Mouse (Mus musculus) liver, embryonic 12.5 days (tissue): ENCODE results near the gene Adra2b. TPM values are rescaled to one million over a fixed set of nuclear protein-coding genes. Genes with fewer than 3 reads are reported as not detected.
A peak's percentile ranks its signal among the peaks of the same experiment; 100 is the strongest.

Source experiments
- ATAC-seq: fragments of 200-750 bp; cut with Nextera tagmentation; 2 replicates; pipeline ENCODE4 v1.8.0; 2017; ENCODE audit warnings: moderate number of reproducible peaks, mild to moderate bottlenecking, moderate library complexity
- H3K27ac ChIP-seq: fragments of 300-500 bp; sonication (generic); 2 replicates; pipeline ENCODE4 v1.5.1; 2016; ENCODE audit warnings: mild to moderate bottlenecking
- H3K27me3 ChIP-seq: fragments of 300-500 bp; sonication (generic); replicated peaks from 2 replicates; pipeline ENCODE4 v1.6.1; 2016; ENCODE audit warnings: mild to moderate bottlenecking, moderate library complexity
- H3K36me3 ChIP-seq: fragments of 300-500 bp; sonication (generic); 2 replicates; pipeline ENCODE4 v1.6.1; 2016; ENCODE audit warnings: mild to moderate bottlenecking, moderate library complexity
- H3K4me1 ChIP-seq: fragments of 300-500 bp; sonication (generic); 2 replicates; pipeline ENCODE4 v1.6.1; 2016
- H3K4me2 ChIP-seq: fragments of 300-500 bp; sonication (generic); 2 replicates; pipeline ENCODE4 v1.6.1; 2016; ENCODE audit warnings: mild to moderate bottlenecking, moderate library complexity
- H3K4me3 ChIP-seq: fragments of 300-500 bp; sonication (generic); 2 replicates; pipeline ENCODE4 v1.5.1; 2016; ENCODE audit warnings: mild to moderate bottlenecking, moderate library complexity
- H3K9ac ChIP-seq: fragments of 300-500 bp; sonication (generic); 2 replicates; pipeline ENCODE4 v1.6.1; 2016; ENCODE audit warnings: mild to moderate bottlenecking, moderate library complexity
- H3K9me3 ChIP-seq: fragments of 300-500 bp; sonication (generic); replicated peaks from 2 replicates; pipeline ENCODE4 v1.6.1; 2016; ENCODE audit warnings: mild to moderate bottlenecking, moderate library complexity
- WGBS: fragments of 180-500 bp; shearing (Covaris S2); methylation state at CpG from one replicate; pipeline ENCODE4 v1.1.7; 2016; ENCODE audit not compliant: insufficient replicate concordance; 5-methylcytosine and 5-hydroxymethylcytosine counted together
- polyA plus RNA-seq: library from polyadenylated mRNA; unstranded; fragments of >200 nt; fragmentation: Nextera tagmentation; extraction: Ambion mirVana; gene quantifications from 2 replicates; pipeline ENCODE4 v1.2.1, GENCODE M21; 2016

Gene Adra2b
- polyA plus RNA-seq, 1 experiment from 2014 or later = 38.3 TPM

DNA sequence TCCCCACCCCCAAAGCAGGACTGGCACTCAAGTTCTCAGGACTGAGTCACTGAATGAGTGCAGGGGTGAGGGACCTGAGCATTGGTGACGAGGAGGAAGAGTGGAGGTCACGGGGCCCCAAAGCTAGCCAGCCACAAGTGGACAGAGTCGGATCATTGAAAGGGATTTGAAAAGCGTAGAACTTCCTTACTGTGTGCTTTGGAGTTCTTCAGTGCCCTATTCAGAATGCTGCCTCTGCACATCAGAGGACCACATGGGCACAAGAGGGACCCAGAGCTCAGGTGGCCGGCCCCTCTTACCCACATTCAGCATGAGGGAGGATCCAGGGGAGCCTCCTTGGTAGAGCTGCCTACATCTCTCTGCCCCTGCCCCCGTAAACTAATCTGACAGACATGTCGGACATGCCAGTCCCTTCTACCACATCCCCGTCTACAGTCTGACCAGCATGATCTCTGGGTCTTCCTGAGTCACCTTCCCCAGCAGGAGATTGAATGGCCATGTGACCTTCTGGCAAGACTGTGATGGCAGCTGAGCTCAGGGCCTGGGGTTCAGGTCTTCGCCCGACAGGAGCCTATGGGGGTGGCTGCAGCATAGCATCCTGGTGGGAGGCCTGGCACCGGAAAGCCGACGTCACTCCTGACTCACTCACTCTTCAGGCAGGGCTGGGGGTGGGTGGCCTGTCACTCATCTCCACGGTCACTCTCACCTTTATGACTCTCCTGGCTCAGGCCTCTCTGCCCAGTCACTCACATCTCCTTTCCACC, 30.0 kb upstream of the Adra2b start:
- H3K27ac ChIP-seq = no peak overlapping the region
- H3K4me2 ChIP-seq = no peak overlapping the region
- peaks cover 68% of the 10 kb centered on the region for H3K4me1 ChIP-seq
- peaks cover 44% of the 10 kb centered on the region for H3K27me3 ChIP-seq
- H3K9me3 ChIP-seq = no peaks in the 10 kb centered on the region
- no peak overlapping the region for H3K4me3 ChIP-seq
- WGBS = 53% methylated on average over 14 of the region's 14 CpGs
- no peak for ATAC-seq
- no peak overlapping the region for H3K9ac ChIP-seq
- H3K36me3 ChIP-seq = no peaks in the 10 kb centered on the region

DNA sequence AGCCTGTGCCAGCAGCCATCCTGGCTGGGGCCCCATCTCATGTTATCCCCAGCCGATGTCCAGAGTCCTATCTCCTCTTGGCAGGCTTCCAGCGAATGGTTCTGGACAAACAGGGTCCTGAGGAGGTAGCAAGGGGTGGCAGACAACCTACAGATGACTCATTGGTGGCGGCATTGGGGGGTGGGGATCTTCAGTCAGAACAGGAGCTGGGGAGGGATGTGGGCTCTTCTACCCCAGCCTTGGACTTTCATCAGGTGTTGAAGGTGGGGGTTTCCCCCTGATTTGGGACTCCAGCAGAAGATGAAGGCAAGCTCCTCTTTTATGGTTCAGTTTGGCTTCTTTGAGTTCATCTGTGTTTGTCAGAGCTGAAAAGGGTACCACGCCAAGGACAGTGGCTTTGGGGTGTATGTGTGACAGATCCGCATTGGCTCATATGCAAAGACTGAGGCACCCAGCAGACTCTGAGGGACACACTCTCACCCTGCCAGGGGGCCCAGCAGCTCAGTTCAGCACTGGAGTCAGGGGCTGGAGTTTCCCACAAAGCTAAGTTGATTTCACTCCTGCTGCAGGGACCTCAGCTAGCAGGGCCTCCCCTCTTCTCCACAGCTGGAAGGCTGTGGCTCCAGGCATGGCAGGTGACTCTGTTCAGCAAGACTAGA, 28.9 kb upstream of the Adra2b start:
- Histone ChIP-seq H3K4me3 (no peak overlapping the region), H3K9ac (no peak overlapping the region), H3K27me3 (peaks cover 47% of the 10 kb centered on the region), H3K4me1 (peaks cover 68% of the 10 kb centered on the region), H3K36me3 (no peaks in the 10 kb centered on the region), H3K9me3 (no peaks in the 10 kb centered on the region), H3K4me2 (no peak overlapping the region; the same call in 1 of the 2 replicates), H3K27ac (no peak overlapping the region)
- ATAC-seq = no peak
- WGBS = 43% methylated on average over 5 of the region's 5 CpGs

DNA sequence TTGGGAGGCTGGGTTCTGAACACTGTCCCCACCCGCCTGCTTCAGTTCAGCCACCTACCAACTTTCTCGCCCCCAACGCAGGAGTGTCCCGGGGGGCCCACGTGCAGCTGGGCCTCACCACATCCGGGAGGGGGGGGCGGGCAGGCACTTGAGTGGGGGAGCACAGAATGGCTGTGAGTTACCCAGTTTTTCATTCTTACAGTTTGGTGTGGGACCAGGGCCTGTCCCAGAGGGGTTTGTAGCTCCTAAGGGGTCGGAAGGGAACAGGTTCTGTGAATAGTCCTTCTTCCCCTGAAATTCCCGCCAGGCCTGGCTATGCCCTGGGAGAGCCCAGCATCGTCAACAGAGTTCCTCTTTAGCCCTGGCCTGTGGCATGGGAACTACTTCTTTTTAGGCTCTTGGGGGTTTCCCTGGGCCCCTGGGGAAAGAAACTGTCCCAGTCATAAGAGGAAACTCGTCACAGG, 27.9 kb upstream of the Adra2b start:
- H3K27me3 ChIP-seq = peaks cover 48% of the 10 kb centered on the region
- no peak for ATAC-seq
- H3K4me2 ChIP-seq = peak overlapping the region; percentile 89

GRCm38 (mm10) chr2:127335767-127336496, 27.1 kb upstream of the Adra2b start, which contains the start of gene Dusp2:
TSS of gene Dusp2 (plus strand) at chr2:127336159.
- Histone ChIP-seq H3K9ac (peak within 1 kb of the TSS; percentile 69), H3K4me2 (peak within 1 kb of the TSS; percentile 89), H3K27ac (peak within 1 kb of the TSS; percentile 65; the same call in 1 of the 2 replicates), H3K36me3 (no peaks in the 10 kb centered on the region), H3K4me1 (peaks cover 61% of the 10 kb centered on the region), H3K4me3 (peak within 1 kb of the TSS; percentile 63), H3K9me3 (no peaks in the 10 kb centered on the region), H3K27me3 (peaks cover 48% of the 10 kb centered on the region)
- ATAC-seq = peak; percentile 76
- WGBS = under 1% methylated on average over 76 of the region's 76 CpGs

More for the DNA sequence above, 27.9 kb upstream of the Adra2b start:
- peak overlapping the region; percentile 34; the same call in 1 of the 2 replicates for H3K27ac ChIP-seq
- H3K4me3 ChIP-seq = 0 out of 2 replicates have a peak overlapping the region, but pooled peaks have one; percentile 63
- 18% methylated on average over 11 of the region's 11 CpGs for WGBS
- no peak overlapping the region for H3K9ac ChIP-seq
- H3K36me3 ChIP-seq = no peaks in the 10 kb centered on the region
- no peaks in the 10 kb centered on the region for H3K9me3 ChIP-seq
- peaks cover 61% of the 10 kb centered on the region for H3K4me1 ChIP-seq

DNA sequence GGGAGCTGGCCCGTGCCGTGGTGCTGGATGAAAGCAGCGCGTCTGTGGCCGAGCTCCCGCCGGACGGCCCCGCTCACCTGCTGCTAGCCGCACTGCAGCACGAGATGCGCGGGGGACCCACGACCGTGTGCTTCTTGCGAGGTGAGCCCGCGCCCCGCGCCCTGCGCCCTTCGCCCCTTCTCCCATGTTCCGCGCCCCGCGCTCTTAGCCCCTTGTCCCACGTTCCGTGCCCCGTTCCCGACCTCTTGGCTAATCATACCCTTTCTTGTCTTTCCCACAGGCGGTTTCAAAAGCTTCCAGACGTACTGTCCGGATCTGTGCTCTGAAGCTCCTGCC, 26.5 kb upstream of the Adra2b start:
- Histone ChIP-seq H3K27me3 (peaks cover 48% of the 10 kb centered on the region), H3K27ac (peak overlapping the region; percentile 65; the same call in 1 of the 2 replicates)

DNA sequence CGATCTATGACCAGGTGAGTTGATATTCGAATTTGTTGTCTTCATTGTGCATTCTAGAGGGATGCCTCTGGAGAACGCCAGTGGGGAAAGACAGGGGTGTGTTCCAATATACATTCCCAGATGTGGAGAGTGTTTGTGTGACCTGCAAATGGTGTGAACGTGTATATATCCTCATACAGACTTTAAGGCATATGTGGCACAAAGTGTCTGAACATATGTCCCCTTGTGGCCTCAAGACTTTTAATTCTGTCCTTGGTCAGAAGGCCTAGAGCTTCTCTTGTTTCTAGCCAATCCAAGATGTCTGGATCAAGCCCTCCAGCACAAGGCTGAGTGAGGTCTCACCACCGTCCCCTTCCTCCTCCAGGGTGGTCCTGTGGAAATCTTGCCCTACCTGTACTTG, 26.1 kb upstream of the Adra2b start:
- Histone ChIP-seq H3K4me3 (peak overlapping the region; percentile 63), H3K27ac (no peak overlapping the region), H3K4me2 (peak overlapping the region; percentile 89), H3K4me1 (peaks cover 61% of the 10 kb centered on the region), H3K27me3 (peaks cover 48% of the 10 kb centered on the region), H3K36me3 (no peaks in the 10 kb centered on the region), H3K9ac (peak overlapping the region; percentile 69), H3K9me3 (no peaks in the 10 kb centered on the region)
- no peak for ATAC-seq
- 9% methylated on average over 5 of the region's 5 CpGs for WGBS

More for the DNA sequence above, 26.5 kb upstream of the Adra2b start:
- peaks cover 61% of the 10 kb centered on the region for H3K4me1 ChIP-seq
- no peaks in the 10 kb centered on the region for H3K36me3 ChIP-seq
- WGBS = 1% methylated on average over 33 of the region's 33 CpGs
- peak overlapping the region; percentile 69 for H3K9ac ChIP-seq
- H3K4me2 ChIP-seq = peak overlapping the region; percentile 89
- no peaks in the 10 kb centered on the region for H3K9me3 ChIP-seq
- H3K4me3 ChIP-seq = peak overlapping the region; percentile 63
- no peak for ATAC-seq

GRCm38 (mm10) chr2:127337531-127337930, 25.5 kb upstream of the Adra2b start:
- H3K9me3 ChIP-seq = no peaks in the 10 kb centered on the region
- peak overlapping the region; percentile 89 for H3K4me2 ChIP-seq
- no peak overlapping the region for H3K9ac ChIP-seq
- H3K36me3 ChIP-seq = no peaks in the 10 kb centered on the region
- H3K27me3 ChIP-seq = peaks cover 52% of the 10 kb centered on the region
- H3K4me3 ChIP-seq = peak overlapping the region; percentile 63
- WGBS = 26% methylated on average over 11 of the region's 11 CpGs
- no peak for ATAC-seq
- H3K27ac ChIP-seq = no peak overlapping the region
- peaks cover 61% of the 10 kb centered on the region for H3K4me1 ChIP-seq

DNA sequence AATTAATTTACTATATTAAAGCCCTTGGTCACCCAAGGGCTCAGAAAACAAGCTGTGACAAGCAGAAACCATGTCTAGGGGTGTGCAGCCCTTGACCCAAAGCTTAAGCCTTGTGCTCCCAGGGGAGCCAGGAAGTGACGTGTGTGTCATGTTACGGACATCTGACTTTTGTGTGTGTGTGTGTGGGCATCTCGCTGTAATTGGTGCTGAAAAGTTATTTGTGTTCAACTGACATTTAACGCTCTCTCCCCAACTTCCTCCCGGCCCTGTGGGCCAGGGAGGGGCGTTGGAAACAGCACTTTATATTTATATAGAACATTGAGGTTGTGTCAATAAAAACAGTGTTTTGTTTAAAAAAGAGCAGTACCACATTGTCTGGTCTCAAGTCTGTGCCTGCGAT, 25.0 kb upstream of the Adra2b start:
- no peak overlapping the region for H3K9ac ChIP-seq
- no peak overlapping the region for H3K27ac ChIP-seq
- peak overlapping the region; percentile 89 for H3K4me2 ChIP-seq
- peak overlapping the region; percentile 63 for H3K4me3 ChIP-seq
- WGBS = 51% methylated on average over 7 of the region's 7 CpGs
- no peaks in the 10 kb centered on the region for H3K36me3 ChIP-seq
- ATAC-seq = no peak
- no peaks in the 10 kb centered on the region for H3K9me3 ChIP-seq
- peaks cover 52% of the 10 kb centered on the region for H3K27me3 ChIP-seq
- H3K4me1 ChIP-seq = peaks cover 59% of the 10 kb centered on the region

- WGBS = 61% methylated on average over 4 of the region's 4 CpGs
- peaks cover 55% of the 10 kb centered on the region for H3K4me1 ChIP-seq
- H3K4me2 ChIP-seq = peak within 1 kb of the TSS; percentile 89
- H3K27me3 ChIP-seq = peaks cover 52% of the 10 kb centered on the region
- no peak for ATAC-seq
- H3K36me3 ChIP-seq = no peaks in the 10 kb centered on the region
- H3K9ac ChIP-seq = no peak within 1 kb of the TSS
- H3K9me3 ChIP-seq = no peaks in the 10 kb centered on the region
- H3K27ac ChIP-seq = no peak within 1 kb of the TSS
- peak within 1 kb of the TSS; percentile 63 for H3K4me3 ChIP-seq
Measured at GRCm38 (mm10) chr2:127338416-127338815, 24.6 kb upstream of the Adra2b start, which contains the start of gene Astl. TSS of gene Astl (plus strand) at chr2:127338639.

DNA sequence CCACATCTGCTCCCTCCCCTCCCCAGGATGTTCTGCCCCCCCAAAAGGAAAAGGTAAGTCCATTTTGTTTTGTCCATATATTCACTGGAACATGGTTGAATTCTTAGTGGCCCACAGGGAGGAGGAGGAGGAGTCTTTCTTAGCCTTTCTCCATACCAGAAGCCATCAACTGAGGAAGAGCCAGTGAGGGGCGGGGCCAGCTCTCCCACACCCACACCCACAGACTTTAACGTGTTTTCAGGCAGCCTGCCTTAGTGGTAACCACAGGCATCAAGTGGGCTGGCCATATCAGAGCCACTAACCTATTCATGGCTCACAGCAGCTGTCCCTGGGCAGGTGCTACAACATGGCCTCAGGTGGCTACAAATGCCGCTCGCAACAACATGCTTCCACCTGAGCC, 24.2 kb upstream of the Adra2b start:
- Histone ChIP-seq H3K9ac (no peak overlapping the region), H3K4me3 (no peak overlapping the region), H3K9me3 (no peaks in the 10 kb centered on the region), H3K27ac (no peak overlapping the region), H3K4me1 (peaks cover 51% of the 10 kb centered on the region), H3K4me2 (no peak overlapping the region), H3K27me3 (peaks cover 55% of the 10 kb centered on the region), H3K36me3 (no peaks in the 10 kb centered on the region)
- 58% methylated on average over 4 of the region's 4 CpGs for WGBS
- ATAC-seq = no peak

DNA sequence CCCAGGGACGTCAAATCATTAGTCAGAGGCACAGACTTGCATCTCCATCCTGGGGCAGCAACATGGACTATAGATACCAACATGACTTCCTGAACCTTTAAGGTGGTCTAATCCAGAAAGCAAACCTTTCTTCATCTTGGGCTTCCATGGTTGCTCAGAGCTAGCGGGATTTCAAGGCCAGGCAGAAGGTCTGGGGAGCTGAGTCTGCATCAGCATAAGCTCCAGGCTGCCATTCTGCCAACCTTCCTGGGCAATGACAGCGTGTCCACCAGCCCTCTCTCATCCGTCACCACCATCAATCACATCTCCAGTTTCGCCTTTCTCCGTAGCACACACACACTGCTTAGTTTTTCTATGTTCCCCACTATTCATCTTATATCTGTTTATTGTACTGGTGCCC, 23.7 kb upstream of the Adra2b start:
- 66% methylated on average over 6 of the region's 6 CpGs for WGBS
- peaks cover 55% of the 10 kb centered on the region for H3K27me3 ChIP-seq
- peaks cover 47% of the 10 kb centered on the region for H3K4me1 ChIP-seq
- ATAC-seq = no peak
- no peak overlapping the region for H3K4me3 ChIP-seq
- no peaks in the 10 kb centered on the region for H3K9me3 ChIP-seq
- no peak overlapping the region for H3K4me2 ChIP-seq
- no peaks in the 10 kb centered on the region for H3K36me3 ChIP-seq
- H3K9ac ChIP-seq = no peak overlapping the region
- no peak overlapping the region for H3K27ac ChIP-seq
